Mouse (Mus musculus) kidney, adult 2 months (tissue): ENCODE results near the gene Echdc3.

ENCODE experiments used
- CTCF ChIP-seq: fragments of 200-500 bp; conservative IDR thresholded peaks from 2 replicates; pipeline ENCODE4 v1.5.1; 2011; ENCODE audit warnings: low read depth, mild to moderate bottlenecking, control low read depth, low read length, moderate library complexity, mixed read lengths; ENCODE audit not compliant: insufficient read depth, insufficient read length
- POLR2A ChIP-seq: fragments of 200-500 bp; IDR thresholded peaks from one replicate; pipeline ENCODE4 v1.6.1; 2011; ENCODE audit warnings: low read depth, low read length, control low read depth

DNA sequence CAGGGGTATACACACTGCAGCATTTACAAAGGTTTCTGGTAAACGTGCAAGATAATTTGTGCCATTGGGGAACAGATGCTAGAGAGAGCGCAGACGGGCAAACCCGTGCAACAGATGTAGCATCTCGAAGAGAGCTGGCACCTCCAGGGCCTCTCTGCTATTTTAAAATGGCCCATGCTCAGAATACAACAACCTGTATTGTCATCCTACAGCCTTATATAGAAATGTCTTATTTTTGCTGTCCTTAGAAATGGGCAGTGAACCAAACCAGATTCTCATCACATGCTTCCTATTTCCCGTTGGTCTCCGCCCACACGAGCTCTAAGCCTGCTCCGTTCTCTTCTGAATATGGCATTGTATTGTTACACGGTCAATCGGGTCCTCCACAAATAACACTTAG is 3.7 kb downstream of the Echdc3 start:
- TF ChIP-seq POLR2A (no peak), CTCF (no peak)
